Mouse (Mus musculus): ENCODE measurements around the gene Idua.

The Idua gene

GRCm38 (mm10) chr5:108655381-108655780 is 4.8 kb upstream of the Idua start:
- no peak for DNase-seq (ENCODE audit: low spot score)

- no peak for DNase-seq (ENCODE audit: low spot score)
Measured at GRCm38 (mm10) chr5:108655891-108656650, 4.1 kb upstream of the Idua start.

DNA sequence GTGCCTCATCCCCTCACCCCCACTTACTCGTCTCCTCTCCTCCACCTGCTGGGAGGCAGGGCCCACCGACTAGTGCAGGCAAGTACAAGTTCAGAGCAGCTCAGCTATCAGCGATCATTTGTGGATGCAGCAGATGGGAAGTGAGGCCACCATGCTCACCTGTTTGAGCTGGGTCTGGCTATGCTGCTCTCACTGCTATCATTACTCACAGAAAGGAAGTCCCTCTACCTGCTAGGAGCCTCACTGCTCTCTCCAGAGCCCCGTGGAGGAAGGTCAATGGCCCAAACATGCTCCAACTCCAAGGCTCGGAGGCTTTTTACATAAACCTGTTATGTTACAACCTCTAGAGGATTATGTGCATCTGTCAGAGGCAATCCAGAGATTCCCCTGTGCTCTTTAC is 2.7 kb upstream of the Idua start:
- DNase-seq (ENCODE audit: low spot score), result no peak

DNA sequence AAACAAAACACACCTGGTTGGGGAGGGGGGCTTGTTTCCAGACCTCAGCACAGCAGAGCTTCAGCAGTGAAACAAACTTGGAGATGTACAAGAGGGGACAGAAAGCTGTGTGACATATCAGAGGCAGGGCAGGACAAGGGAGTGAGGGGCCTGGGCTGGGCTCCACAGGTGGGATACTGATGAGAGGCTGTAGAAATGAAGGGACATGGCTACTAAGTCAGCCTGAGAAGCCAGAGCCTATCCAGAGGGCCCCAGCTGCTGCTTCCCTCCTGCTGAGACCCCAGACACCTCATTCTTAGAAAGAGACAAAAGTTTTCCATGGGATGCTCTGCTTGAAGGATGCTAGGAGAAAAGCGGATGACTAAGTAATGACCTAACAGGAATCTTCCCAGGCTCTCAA is 1.5 kb upstream of the Idua start:
- no peak for DNase-seq (ENCODE audit: low spot score)

DNA sequence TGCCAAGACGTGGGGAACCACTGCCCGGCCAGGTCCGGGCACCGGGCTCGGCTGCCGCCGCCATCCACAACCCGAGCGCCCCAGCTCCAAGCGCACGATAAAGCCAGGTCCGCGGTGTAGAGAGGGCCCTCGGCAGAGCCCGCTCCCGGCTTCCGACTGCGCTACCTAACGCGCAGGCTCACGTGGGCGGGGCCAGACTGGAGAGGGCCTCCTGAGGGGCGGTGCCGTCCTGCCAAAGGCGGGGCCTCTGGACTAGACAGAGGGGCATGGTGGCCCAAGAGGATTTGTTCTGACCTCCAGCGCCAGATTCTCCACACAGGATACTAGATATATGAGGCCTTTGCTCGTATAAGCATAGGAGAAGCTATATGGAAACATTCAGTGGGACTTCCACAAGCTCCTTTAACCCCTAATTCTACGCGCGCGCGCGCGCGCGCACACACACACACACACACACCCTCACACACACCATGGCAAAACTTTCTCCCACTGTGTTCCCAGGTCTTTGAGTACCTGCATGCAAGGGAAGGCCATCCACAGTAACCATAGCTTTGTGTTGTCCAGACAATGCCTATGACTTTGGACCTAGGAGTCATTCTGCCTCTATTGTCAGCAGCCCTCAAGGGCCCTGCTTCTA is 619 bp downstream of the Idua start:
- DNase-seq (ENCODE audit: low spot score), result peak; percentile 92

DNA sequence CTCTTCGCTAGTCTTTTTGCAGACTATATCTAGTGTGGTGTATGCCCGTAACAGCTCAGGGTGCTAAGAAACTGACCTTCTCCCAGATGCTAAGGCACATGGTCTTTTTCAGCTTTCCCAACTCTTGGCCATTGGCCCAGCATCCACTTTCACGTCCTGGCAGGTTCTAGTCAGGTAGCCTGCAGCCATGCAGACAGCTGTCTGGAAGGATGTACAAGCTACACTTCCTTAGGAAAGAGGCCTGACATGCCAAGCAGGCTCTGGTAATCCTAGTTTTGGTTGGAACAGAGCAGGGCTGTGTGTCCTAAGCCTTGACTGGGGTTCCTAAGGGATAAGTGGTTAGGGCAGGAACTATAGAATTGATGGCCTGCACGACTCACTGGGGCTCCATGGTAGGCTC is 2.6 kb downstream of the Idua start:
- no peak for DNase-seq (ENCODE audit: low spot score)

GRCm38 (mm10) chr5:108665066-108665465 is 4.9 kb downstream of the Idua start:
- no peak for DNase-seq (ENCODE audit: low spot score)

DNA sequence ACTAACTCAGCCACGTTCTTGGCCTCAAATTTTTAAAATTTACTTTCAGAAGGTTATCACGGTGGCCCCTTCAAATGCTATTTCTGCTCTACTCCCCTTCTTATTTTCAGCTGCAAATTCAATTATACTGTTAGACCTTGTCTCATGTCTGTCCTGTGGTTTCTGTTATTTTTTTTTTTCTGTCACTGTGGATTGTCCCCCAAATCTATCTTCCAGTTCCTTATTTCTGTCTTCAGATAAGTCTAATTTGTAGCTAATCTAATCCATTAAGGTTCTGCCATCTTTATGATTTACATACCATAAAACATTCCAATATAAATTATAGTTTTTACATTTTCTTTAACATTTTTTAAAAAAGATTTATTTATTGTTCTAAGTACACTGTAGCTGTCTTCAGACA is 7.2 kb downstream of the Idua start:
- DNase-seq (ENCODE audit: low spot score), result no peak

GRCm38 (mm10) chr5:108668387-108668932 is 8.3 kb downstream of the Idua start:
- no peak for DNase-seq (ENCODE audit: low spot score)

- DNase-seq (ENCODE audit: low spot score), result peak; percentile 87
Measured at GRCm38 (mm10) chr5:108668977-108669936, 9.1 kb downstream of the Idua start, which contains the start of gene Dgkq. Dgkq (minus strand) TSS chr5:108669672.

- DNase-seq (ENCODE audit: low spot score), result peak; percentile 4
Measured at GRCm38 (mm10) chr5:108669986-108670385, 9.9 kb downstream of the Idua start.

- peak; percentile 39 for DNase-seq (ENCODE audit: low spot score)
Measured at GRCm38 (mm10) chr5:108670785-108671184, 10.7 kb downstream of the Idua start.

GRCm38 (mm10) chr5:108671757-108672156 is 11.6 kb downstream of the Idua start:
- DNase-seq (ENCODE audit: low spot score), result no peak

- DNase-seq (ENCODE audit: low spot score), result no peak
Measured at GRCm38 (mm10) chr5:108674624-108675023, 14.5 kb downstream of the Idua start.

- no peak for DNase-seq (ENCODE audit: low spot score)
Measured at GRCm38 (mm10) chr5:108675251-108675816, 15.2 kb downstream of the Idua start, which contains the start of gene Slc26a1. Slc26a1 (minus strand) TSS chr5:108675569.

DNA sequence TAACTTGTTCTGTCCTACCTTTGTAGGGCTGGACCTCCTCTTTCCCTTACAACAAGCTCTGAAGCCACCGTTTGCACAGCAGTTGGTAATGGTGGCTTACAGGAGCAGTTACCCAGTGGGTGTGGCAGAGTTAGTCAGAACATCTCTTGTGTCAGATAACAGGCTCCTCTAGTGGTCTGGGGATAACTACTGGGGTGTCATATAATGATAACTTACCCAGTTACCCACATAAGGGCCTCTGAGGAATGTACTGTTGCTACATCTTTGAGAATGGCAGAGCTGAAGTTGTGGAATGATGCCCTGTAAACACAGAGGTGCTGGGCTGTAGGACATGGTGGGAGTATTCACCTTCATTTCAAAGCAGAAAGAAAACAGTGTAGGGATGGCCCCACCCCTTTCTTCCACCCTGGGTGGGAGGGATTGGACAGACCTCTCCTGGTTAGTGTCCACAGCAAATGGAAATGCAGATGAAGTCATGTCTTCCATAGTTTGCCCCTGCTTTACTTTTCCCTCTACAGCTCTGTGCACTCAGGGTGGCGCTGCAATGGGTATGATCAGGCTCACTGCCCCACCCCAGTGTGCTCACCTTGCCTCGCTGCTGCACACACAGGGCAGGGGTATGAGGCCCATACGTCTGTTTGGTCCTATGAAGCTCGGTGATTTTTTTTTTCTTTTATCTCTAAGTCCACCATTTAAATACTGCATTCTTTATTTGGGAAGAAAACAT is 16.8 kb downstream of the Idua start:
- DNase-seq (ENCODE audit: low spot score), result no peak

- peak; percentile 53 for DNase-seq (ENCODE audit: low spot score)
Measured at GRCm38 (mm10) chr5:108677605-108678295, 17.6 kb downstream of the Idua start.

DNA sequence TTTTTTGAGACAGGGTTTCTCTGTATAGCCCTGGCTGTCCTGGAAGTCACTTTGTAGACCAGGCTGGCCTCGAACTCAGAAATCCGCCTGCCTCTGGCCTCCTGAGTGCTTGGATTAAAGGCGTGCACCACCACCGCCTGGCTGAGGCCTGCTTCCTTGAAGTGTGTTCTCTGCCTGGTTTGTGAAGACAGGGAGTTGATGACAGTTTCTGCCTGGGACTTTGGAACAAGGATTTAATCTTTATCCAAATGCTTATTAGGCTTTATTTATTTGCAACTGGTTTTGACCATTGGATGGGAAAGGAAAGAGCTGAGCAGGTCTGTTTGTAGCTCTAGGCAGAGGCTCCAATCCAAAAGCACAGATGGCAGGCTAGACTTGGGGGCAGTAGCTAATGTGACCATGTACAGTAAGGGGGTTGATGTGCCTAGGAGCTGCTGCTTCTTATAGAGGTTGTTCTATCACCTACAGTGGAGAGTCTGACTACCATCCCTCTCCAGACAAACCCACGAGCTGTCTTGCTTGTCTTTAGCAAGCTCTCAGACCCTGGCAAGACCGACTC is 18.2 kb downstream of the Idua start:
- DNase-seq (ENCODE audit: low spot score), result no peak

GRCm38 (mm10) chr5:108679909-108680308 is 19.8 kb downstream of the Idua start:
- no peak for DNase-seq (ENCODE audit: low spot score)

GRCm38 (mm10) chr5:108680871-108681270 is 20.7 kb downstream of the Idua start:
- DNase-seq (ENCODE audit: low spot score), result no peak
